Mouse (Mus musculus) gastrocnemius, postnatal 36 days (tissue): ENCODE measurements around the gene Gm8246. TPM values are rescaled to one million over a fixed set of nuclear protein-coding genes. Genes with fewer than 3 reads are reported as not detected.
"Not testable (repeated sequence)": the region's sequence is repeated elsewhere in the genome, so short reads cannot be mapped to it uniquely, and the experiment has no call there.

Source experiments
- DNase-seq, 2 experiments: peaks; one replicate each; pipeline ENCODE4 v3.0.0; 2022
- intact Hi-C: fragments of 180-260 bp; cut with DNase I; formaldehyde crosslinking; loops from one replicate; pipeline ENCODE4 v1.15.1; 2025
- long read RNA-seq, 2 experiments: library from polyadenylated mRNA; stranded (forward); transcript quantifications; one replicate each; pipeline ENCODE4 v2.0.0; 2021
- total RNA-seq, 2 experiments: library from RNA; stranded (reverse); gene quantifications; 2 replicates each; pipeline ENCODE4 v1.2.3; 2021

The Gm8246 gene
- not detected for total RNA-seq
- long read RNA-seq, experiment 1: 0 reads
- long read RNA-seq, experiment 2: 0 reads

DNA sequence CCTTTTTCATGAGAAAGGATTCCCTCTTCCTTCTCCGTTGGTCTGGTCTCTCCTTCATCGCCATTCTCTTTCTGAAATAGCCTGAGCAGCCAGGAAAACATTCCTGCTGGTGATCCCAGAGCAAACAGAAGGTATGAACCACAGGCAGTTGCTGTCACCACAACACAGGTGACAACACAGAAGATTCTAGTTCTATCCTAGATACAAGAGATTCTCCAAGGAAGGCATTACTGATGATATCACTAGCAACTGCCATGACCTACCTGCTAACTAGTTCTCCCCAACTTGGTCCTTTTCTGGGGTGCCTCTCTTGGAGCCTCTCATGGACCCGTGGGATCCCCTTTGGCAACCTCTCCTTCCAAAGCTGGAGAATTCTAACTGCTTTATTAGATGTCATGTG is at the start of gene Gm8246:
Gene Gm8246 (minus strand): TSS at position 101 of the 400 bp plus-strand sequence.
- intact Hi-C loops, DNase-seq: not testable (repeated sequence)

DNA sequence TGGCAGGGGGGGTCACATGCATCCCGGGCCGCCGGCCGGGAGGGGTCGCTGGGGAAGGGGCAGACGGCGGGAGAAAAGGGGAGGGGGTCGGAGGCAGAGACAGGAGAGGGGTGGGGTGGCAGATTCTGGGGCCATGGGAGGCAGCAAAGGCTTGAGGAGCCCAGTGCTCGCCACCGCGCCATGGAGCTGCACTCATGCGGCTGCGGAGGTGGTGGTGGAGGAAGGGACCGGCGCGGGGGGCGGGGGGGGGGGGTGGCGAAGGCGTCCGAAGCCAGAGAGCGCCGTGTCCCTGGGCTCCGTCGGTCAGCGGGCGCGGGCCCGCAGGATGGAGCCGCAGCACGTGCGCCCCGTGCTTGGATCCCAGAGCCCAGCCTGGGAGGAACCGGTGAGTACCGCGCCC is 23.7 kb upstream of the Gm8246 start, which contains the start of gene Gm3488:
Gene Gm3488 (plus strand): TSS at position 301 of the 400 bp plus-strand sequence.
- intact Hi-C loops, DNase-seq: not testable (repeated sequence)

DNA sequence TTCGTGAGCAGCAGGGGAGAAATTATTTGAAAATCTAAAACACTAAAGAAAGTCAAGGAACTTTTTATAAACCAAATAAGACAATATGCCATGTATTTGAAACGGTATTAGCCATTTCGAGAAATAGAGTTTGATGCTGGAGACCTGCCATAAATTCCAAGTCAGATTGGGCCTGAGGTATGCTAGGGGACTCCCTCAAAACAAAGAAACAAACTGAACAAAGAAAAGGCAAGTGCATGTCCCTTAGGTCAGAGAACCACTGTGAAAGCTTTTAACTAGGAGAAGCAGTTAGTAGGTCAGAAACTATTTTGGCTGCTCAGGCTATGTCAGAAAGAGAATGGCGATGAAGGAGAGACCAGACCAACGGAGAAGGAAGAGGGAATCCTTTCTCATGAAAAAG is 6.3 kb upstream of the Gm8246 start, which contains the start of gene Gm3187:
Gene Gm3187 (plus strand): TSS at position 301 of the 400 bp plus-strand sequence.
- intact Hi-C loops, DNase-seq: not testable (repeated sequence)

DNA sequence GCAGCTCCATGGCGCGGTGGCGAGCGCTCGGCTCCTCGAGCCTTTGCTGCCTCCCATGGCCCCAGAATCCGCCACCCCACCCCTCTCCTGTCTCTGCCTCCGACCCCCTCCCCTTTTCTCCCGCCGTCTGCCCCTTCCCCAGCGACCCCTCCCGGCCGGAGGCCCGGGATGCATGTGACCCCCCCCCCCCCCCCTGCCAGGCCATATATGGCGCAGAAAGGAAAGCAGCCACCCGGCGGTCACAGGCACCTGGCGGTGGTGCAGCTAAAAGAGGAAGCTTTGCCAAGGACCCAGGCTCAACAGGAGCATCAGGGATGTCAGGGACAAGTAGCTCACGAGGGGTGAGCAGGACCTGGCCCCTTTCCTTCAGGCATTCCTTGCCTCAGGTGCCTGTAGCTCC is 17.2 kb downstream of the Gm8246 start:
- intact Hi-C loops, DNase-seq: not testable (repeated sequence)

DNA sequence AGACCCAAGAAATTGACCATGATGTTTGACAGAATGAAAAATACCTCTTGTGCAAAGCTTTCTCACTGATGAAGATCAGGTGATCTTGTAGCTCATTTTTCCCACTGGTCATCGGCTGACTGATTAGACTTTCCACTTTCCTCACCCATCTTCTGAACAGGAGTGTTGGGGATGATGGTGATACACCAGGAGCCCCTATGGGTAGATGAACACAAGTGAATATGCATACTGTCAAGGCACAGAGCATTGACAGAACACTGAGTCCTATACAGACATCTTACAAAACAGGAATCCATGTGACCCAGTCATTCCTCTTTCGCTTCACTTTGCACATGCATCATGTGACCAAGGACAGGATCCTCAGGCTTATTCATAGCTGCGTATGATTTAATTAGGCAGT is 22.3 kb downstream of the Gm8246 start, which contains the start of gene Gm3194:
Gene Gm3194 (minus strand): TSS at position 101 of the 400 bp plus-strand sequence.
- intact Hi-C loops, DNase-seq: not testable (repeated sequence)

Other genes starting within 250 kb of the Gm8246 start
- gene Gm3526, start 217.2 kb downstream of the Gm8246 start, total RNA-seq: not detected
- not detected for gene Gm3542, start 142.9 kb downstream of the Gm8246 start, total RNA-seq
- gene Gm3500, start 88.8 kb downstream of the Gm8246 start, total RNA-seq: not detected
- under 1 TPM in 1 of 2 experiments, not detected in 1; 0.20 TPM for gene Gm3194, start 22.4 kb downstream of the Gm8246 start, total RNA-seq
- gene Gm3187, start 6.4 kb upstream of the Gm8246 start, total RNA-seq: not detected
- gene Gm3488, start 23.8 kb upstream of the Gm8246 start, total RNA-seq: under 1 TPM in 1 of 2 experiments, not detected in 1; 0.26 TPM
- gene Gm3532, start 60.7 kb upstream of the Gm8246 start, total RNA-seq: not detected
- gene Gm8265, start 155.2 kb upstream of the Gm8246 start, total RNA-seq: not detected
- not detected for gene Gm9603, start 209.6 kb upstream of the Gm8246 start, total RNA-seq